Mouse (Mus musculus) olfactory bulb, adult 2 months (tissue): ENCODE results near the gene Cadm3.
A peak's percentile ranks its signal among the peaks of the same experiment; 100 is the strongest.

ENCODE experiments used
- CTCF ChIP-seq: fragments of 200-500 bp; IDR thresholded peaks from 2 replicates; pipeline ENCODE4 v1.5.1; 2012; ENCODE audit warnings: low read depth, mild to moderate bottlenecking, low read length, moderate library complexity; ENCODE audit not compliant: insufficient read depth
- POLR2A ChIP-seq: fragments of 200-500 bp; IDR thresholded peaks from 2 replicates; pipeline ENCODE4 v1.6.1; 2012; ENCODE audit warnings: mild to moderate bottlenecking, low read depth, low read length, moderate library complexity; ENCODE audit not compliant: insufficient read depth

GRCm38 (mm10) chr1:173367356-173368046 is at the start of gene Cadm3:
- TF ChIP-seq POLR2A: peak; percentile 98
- TF ChIP-seq CTCF: no peak
